Mouse (Mus musculus) liver, embryonic 12.5 days (tissue): ENCODE results near the gene Mgst3. TPM values are rescaled to one million over a fixed set of nuclear protein-coding genes. Genes with fewer than 3 reads are reported as not detected.
A peak's percentile ranks its signal among the peaks of the same experiment; 100 is the strongest.
"Not testable (repeated sequence)": the region's sequence is repeated elsewhere in the genome, so short reads cannot be mapped to it uniquely, and the experiment has no call there.

ENCODE experiments used
- ATAC-seq: fragments of 200-750 bp; cut with Nextera tagmentation; 2 replicates; pipeline ENCODE4 v1.8.0; 2017; ENCODE audit warnings: moderate number of reproducible peaks, mild to moderate bottlenecking, moderate library complexity
- H3K27ac ChIP-seq: fragments of 300-500 bp; sonication (generic); 2 replicates; pipeline ENCODE4 v1.5.1; 2016; ENCODE audit warnings: mild to moderate bottlenecking
- H3K27me3 ChIP-seq: fragments of 300-500 bp; sonication (generic); replicated peaks from 2 replicates; pipeline ENCODE4 v1.6.1; 2016; ENCODE audit warnings: mild to moderate bottlenecking, moderate library complexity
- H3K36me3 ChIP-seq: fragments of 300-500 bp; sonication (generic); 2 replicates; pipeline ENCODE4 v1.6.1; 2016; ENCODE audit warnings: mild to moderate bottlenecking, moderate library complexity
- H3K4me1 ChIP-seq: fragments of 300-500 bp; sonication (generic); 2 replicates; pipeline ENCODE4 v1.6.1; 2016
- H3K4me2 ChIP-seq: fragments of 300-500 bp; sonication (generic); 2 replicates; pipeline ENCODE4 v1.6.1; 2016; ENCODE audit warnings: mild to moderate bottlenecking, moderate library complexity
- H3K4me3 ChIP-seq: fragments of 300-500 bp; sonication (generic); 2 replicates; pipeline ENCODE4 v1.5.1; 2016; ENCODE audit warnings: mild to moderate bottlenecking, moderate library complexity
- H3K9ac ChIP-seq: fragments of 300-500 bp; sonication (generic); 2 replicates; pipeline ENCODE4 v1.6.1; 2016; ENCODE audit warnings: mild to moderate bottlenecking, moderate library complexity
- H3K9me3 ChIP-seq: fragments of 300-500 bp; sonication (generic); replicated peaks from 2 replicates; pipeline ENCODE4 v1.6.1; 2016; ENCODE audit warnings: mild to moderate bottlenecking, moderate library complexity
- WGBS: fragments of 180-500 bp; shearing (Covaris S2); methylation state at CpG from one replicate; pipeline ENCODE4 v1.1.7; 2016; ENCODE audit not compliant: insufficient replicate concordance; 5-methylcytosine and 5-hydroxymethylcytosine counted together
- polyA plus RNA-seq: library from polyadenylated mRNA; unstranded; fragments of >200 nt; fragmentation: Nextera tagmentation; extraction: Ambion mirVana; gene quantifications from 2 replicates; pipeline ENCODE4 v1.2.1, GENCODE M21; 2016

Gene Mgst3
- polyA plus RNA-seq, 1 experiment from 2014 or later: 396 TPM

DNA sequence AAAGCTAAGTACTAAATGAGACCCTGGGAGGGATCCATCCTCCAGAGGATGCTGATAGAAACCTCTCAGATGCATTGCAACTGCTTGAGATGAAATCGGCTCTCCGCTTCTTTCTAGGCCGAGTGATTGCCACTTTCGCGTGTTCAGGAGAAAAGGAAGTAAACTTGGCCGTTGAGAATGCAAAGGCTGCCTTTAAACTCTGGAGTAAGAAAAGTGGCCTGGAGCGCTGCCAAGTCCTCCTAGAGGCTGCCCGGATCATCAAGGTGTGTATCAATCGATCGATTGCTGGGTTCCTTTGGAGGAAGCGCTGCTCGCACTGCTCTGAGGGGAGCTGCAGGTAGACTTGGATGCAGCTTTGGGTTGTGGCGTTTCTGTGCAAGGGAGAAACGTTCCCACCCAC lies 41.2 kb downstream of the Mgst3 start:
- Histone ChIP-seq H3K27ac (no peak overlapping the region), H3K4me1 (peaks cover 44% of the 10 kb centered on the region), H3K27me3 (no peaks in the 10 kb centered on the region), H3K4me2 (no peak overlapping the region), H3K9ac (no peak overlapping the region), H3K36me3 (peaks cover 58% of the 10 kb centered on the region), H3K9me3 (no peaks in the 10 kb centered on the region), H3K4me3 (no peak overlapping the region)
- no peak for ATAC-seq
- WGBS: 86% methylated on average over 14 of the region's 14 CpGs

DNA sequence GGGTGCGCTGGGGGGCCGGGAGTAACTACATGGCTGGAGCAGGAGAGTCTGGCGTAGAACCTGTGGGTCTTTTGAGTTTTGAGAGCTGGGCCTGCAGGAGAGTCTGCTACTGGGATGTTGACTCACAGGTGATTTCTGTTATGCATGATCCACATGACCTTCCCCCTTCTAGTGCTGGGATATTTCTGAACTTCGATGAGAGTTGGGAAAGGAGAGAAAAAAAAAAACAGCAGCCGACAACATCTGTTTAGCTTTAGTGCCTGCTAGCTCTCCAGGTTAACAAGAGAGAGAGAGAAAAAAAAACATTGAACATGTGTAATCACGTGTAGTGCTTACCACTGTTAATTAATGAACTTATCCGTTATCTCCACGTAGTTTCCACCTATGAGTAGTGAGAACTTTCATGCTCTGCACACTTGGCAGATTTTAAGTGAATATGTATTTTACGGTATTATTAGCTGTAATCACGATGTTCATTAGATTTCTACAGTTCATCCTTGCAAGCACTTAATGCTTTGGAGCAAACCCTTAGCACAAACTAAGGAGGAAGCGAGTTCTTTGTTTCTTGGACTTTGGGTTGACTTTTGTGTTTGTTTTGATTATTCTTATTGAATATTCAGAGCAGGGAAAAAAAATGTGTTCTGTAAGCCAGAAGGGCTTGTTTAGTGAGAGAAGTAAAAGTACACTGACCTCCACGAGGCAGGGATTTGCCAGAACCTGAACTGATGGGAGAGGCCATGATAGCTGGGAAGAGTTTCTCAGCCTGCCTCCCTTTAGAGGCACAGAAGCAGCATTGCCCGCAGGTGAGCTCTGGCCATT lies 42.8 kb downstream of the Mgst3 start:
- Histone ChIP-seq H3K9ac (peak overlapping the region; percentile 91), H3K4me1 (peaks cover 44% of the 10 kb centered on the region), H3K27me3 (no peaks in the 10 kb centered on the region), H3K4me2 (peak overlapping the region; percentile 97), H3K4me3 (peak overlapping the region; percentile 87), H3K9me3 (no peaks in the 10 kb centered on the region), H3K27ac (peak overlapping the region; percentile 95), H3K36me3 (peaks cover 42% of the 10 kb centered on the region)
- WGBS: 22% methylated on average over 13 of the region's 13 CpGs
- no peak; the same call in 1 of the 2 replicates for ATAC-seq

DNA sequence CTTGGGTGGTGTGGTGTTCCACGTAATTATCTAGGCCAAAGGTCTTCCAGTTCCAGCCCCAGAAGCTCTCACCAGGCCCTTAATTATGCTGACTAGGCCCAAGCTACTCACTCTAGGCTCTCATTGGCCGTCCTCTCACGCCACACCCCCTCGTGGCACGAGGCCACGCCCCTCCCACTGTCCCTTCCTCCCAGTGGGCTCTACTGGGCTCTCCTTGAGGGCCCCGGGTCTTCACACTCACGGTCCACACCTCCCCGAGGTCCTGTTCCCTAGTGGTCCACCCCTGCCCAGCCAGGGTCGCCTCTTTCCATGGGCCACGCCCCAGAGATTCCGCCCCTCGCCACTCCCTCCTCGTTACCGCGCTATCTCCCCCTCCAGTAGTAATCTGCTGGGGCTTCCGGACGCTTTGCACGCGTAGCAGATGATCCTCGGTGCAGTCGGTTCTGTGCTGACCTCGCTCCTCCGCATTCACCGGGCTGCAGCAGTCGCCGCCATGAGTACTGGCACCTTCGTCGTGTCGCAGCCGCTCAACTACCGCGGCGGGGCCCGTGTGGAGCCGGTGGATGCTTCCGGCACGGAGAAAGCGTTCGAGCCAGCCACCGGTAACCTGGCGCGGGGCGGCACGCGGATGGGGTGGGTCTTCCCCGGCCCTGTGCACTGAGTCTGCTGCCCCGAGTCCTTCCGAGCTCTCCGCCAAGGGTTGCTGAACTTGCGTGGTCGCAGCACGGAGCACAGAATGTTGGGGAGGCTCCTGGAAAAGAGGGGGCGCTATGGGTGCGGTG lies 43.6 kb downstream of the Mgst3 start, which contains the start of gene Aldh9a1:
TSS of gene Aldh9a1 (plus strand) at position 177 of the 782 bp plus-strand sequence.
- Histone ChIP-seq H3K27ac (peak within 1 kb of the TSS; percentile 95), H3K27me3 (no peaks in the 10 kb centered on the region), H3K9me3 (no peaks in the 10 kb centered on the region), H3K9ac (peak within 1 kb of the TSS; percentile 91), H3K4me3 (peak within 1 kb of the TSS; percentile 87), H3K4me1 (peaks cover 44% of the 10 kb centered on the region), H3K4me2 (peak within 1 kb of the TSS; percentile 97), H3K36me3 (peaks cover 34% of the 10 kb centered on the region)
- WGBS: under 1% methylated on average over 55 of the region's 55 CpGs
- ATAC-seq: peak; percentile 96

DNA sequence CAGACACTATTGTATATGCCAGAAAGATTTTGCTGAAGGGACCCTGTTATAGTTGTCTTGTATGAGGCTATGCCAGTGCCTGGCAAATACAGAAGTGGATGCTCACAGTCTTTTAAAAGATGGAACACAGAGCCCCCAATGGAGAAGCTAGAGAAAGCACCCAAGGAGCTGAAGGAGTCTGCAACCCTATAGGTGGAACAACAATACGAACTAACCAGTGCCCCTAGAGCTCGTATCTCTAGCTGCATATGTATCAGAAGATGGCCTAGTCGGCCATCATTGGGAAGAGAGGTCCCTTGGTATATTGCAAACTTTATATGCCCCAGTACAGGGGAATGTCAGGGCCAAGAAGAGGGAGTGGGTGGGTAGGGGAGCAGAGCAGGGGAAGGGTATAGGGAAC lies 44.4 kb downstream of the Mgst3 start:
- ATAC-seq, H3K27me3 ChIP-seq, H3K9me3 ChIP-seq: not testable (repeated sequence)
- peak overlapping the region; percentile 87 for H3K4me3 ChIP-seq
- peaks cover 26% of the 10 kb centered on the region for H3K36me3 ChIP-seq
- 26% methylated on average over 3 of the region's 3 CpGs for WGBS
- H3K4me2 ChIP-seq: peak overlapping the region; percentile 97
- H3K4me1 ChIP-seq: peaks cover 40% of the 10 kb centered on the region
- peak overlapping the region; percentile 95 for H3K27ac ChIP-seq
- H3K9ac ChIP-seq: peak overlapping the region; percentile 91

DNA sequence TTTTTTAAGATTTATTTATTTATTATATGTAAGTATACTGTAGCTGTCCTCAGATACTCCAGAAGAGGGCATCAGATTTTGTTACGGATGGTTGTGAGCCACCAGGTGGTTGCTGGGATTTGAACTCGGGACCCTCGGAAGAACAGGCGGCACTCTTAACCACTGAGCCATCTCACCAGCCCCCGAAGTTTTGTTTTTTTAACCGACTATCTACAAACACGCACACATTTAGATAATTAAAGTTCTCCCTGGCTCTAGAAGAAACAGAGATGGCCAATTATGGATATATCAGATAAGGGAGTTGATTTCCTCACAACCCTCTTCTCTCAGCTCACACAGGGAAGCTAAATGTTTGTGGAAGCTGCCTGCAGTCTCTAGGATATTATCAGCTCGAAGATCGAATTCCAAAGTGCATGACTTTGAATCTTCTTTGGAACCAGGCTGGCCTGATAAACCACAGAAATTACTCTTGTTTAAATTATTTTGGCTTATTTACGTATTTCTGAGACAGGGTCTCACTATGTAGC lies 47.6 kb downstream of the Mgst3 start:
- H3K4me3 ChIP-seq, H3K9me3 ChIP-seq, ATAC-seq, H3K27ac ChIP-seq, H3K27me3 ChIP-seq, H3K9ac ChIP-seq, H3K36me3 ChIP-seq, H3K4me2 ChIP-seq: not testable (repeated sequence)
- 81% methylated on average over 10 of the region's 10 CpGs for WGBS
- peaks cover 26% of the 10 kb centered on the region for H3K4me1 ChIP-seq

DNA sequence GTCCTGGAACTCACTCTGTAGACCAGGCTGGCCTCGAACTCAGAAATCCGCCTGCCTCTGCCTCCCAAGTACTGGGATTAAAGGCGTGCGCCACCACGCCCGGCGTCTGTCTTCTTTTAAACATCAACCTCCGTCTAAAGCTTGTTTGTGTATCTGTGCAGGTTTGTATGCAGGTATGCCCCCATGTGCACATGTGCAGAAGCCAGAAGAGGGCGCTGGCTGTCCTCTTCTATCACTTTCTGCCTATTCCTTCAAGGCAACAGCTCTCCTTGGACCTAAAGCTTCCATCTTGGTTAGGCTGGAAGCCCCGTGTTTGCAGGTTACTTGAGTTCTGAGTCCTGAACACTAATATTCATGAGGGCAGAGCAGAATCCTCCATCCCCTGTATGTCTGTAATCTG lies 50.8 kb downstream of the Mgst3 start:
- H3K9ac ChIP-seq: no peak overlapping the region
- no peaks in the 10 kb centered on the region for H3K27me3 ChIP-seq
- H3K4me2 ChIP-seq: no peak overlapping the region
- WGBS: 82% methylated on average over 10 of the region's 10 CpGs
- no peak for ATAC-seq
- H3K9me3 ChIP-seq: no peaks in the 10 kb centered on the region
- H3K36me3 ChIP-seq: no peaks in the 10 kb centered on the region
- no peak overlapping the region for H3K4me3 ChIP-seq
- peaks cover 24% of the 10 kb centered on the region for H3K4me1 ChIP-seq
- H3K27ac ChIP-seq: no peak overlapping the region

DNA sequence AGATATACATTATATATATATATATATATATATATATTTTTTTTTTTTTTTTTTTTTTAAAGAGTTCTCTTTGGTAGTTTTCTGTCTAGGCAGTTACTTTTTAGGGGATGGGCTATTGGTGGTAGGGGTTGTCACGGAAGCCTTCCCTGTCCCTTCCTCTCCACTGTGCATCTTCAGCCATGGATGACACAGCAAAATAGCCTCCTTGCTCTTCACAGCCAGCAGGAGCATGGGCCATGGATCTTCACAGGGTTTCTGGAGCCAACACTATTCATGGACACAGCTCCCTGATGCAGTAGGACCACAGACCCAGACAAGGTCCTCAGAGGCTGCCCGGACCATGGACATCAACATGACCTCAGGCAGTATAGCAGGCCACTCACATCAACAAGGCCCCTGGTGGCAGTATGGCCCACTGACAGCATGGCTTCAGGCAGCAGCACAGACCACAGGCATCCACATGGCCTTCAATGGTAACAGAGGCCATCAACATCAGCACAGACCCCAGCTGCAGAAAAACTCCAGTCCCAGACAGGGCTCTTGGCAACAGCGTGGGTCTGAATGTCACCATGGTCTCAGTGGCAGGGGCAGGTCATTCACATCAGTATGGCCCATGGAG lies 52.6 kb downstream of the Mgst3 start:
- Histone ChIP-seq H3K27me3 (no peaks in the 10 kb centered on the region), H3K9me3 (no peaks in the 10 kb centered on the region), H3K9ac (no peak overlapping the region), H3K4me2 (peak overlapping the region; percentile 95), H3K27ac (peak overlapping the region; percentile 45; the same call in 1 of the 2 replicates), H3K4me1 (peaks cover 27% of the 10 kb centered on the region), H3K36me3 (no peaks in the 10 kb centered on the region), H3K4me3 (peak overlapping the region; percentile 65; the same call in 1 of the 2 replicates)
- 77% methylated on average over 3 of the region's 3 CpGs for WGBS
- ATAC-seq: peak; percentile 54

DNA sequence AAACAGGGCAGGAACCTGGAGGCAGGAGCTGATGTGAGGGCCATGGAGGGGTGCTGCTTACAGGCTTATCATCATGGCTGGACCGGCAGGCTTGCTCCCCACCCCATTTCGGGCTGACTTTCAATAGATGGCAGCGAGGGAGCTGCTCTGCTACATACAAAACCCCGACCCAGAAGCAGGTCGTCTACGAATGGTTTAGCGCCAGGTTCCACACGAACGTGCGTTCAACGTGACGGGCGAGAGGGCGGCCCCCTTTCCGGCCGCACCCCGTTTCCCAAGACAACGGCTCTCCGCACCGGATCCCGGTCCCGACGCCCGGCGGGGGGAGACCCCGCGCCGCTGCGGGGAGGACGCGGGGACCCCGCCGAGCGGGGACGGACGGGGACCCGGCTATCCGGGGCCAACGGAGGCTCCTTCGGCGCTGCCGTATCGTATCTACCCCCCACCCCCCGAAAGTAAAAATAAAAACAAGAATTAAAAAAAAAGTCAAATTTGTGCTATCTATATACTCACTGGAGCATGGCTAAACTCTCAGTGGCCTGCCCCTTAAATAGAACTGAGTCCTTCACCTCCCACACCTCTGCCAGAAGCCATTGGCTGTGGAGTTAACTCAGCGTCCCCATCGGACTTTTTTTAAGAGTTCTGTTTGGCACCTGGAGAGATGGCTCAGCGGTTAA lies 53.4 kb downstream of the Mgst3 start:
- ATAC-seq: peak; percentile 79
- 2% methylated on average over 47 of the region's 47 CpGs for WGBS

DNA sequence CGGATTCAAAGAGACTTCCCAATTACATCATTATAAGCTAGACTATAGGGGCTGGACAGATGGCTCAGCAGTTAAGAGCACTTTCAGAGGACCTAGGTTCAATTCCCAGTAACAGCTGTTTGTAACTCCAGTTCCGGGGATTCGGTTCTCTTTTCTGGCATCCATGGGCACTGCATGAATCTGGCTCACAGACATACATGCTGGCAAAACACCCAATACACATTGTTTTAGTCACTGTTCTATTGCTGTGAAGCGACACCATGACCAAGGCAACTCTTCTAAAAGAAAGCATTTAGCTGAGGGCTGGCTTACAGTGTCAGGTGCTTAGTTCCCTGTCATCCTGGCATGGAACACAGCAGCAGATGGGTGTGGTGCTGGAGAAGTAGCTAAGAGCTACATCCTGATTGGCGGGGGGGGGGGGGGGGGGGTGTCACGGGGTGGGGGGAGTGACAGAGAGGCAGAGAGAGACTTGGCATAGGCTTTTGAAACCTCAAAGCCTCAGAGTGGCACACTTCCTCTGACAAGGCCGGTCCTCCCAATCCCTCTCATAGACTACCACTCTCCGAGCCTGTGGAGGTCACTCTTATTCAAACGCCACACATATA lies 54.4 kb downstream of the Mgst3 start:
- Histone ChIP-seq H3K27ac (no peak overlapping the region), H3K4me2 (peak overlapping the region; percentile 95; the same call in 1 of the 2 replicates), H3K9ac (0 out of 2 replicates have a peak overlapping the region, but pooled peaks have one; percentile 73), H3K9me3 (no peaks in the 10 kb centered on the region), H3K4me1 (peaks cover 27% of the 10 kb centered on the region), H3K4me3 (no peak overlapping the region), H3K27me3 (no peaks in the 10 kb centered on the region), H3K36me3 (no peaks in the 10 kb centered on the region)
- ATAC-seq: no peak
- WGBS: 75% methylated on average over 7 of the region's 9 CpGs

More for the DNA sequence above, 53.4 kb downstream of the Mgst3 start:
- Histone ChIP-seq H3K27ac (peak overlapping the region; percentile 56), H3K4me2 (peak overlapping the region; percentile 95), H3K9ac (peak overlapping the region; percentile 73), H3K9me3 (no peaks in the 10 kb centered on the region), H3K27me3 (no peaks in the 10 kb centered on the region), H3K4me3 (peak overlapping the region; percentile 65), H3K4me1 (peaks cover 27% of the 10 kb centered on the region), H3K36me3 (no peaks in the 10 kb centered on the region)

DNA sequence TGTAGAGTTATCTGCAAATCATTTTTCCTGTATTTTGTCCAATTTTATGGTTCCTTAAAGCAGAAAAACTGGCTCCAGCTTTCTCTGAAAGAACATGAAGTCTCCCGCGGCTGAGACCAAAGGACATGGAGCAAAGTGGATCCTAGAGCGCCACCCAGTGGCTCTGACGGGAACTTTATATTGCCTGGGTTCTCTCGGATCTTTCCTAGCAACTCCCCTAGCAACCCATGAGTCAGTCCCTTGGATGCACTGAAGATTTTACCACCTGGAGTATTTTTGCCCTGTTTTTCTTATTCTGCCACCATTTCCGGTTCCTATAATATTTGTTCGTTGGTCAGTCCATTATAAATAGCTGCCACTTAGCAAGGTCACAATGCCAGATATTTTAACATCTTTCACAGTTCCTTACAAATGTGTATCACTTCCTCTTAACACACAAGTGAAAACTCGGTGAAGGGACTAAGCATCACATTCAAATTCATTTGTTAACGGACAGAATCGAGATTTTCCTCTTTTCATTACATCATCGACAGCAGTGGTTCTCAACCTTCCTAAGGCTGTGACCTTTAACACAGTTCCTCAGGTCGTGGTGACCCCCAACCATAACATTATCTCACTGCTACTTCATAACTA lies 56.1 kb downstream of the Mgst3 start:
- H3K9me3 ChIP-seq: no peaks in the 10 kb centered on the region
- 14% methylated on average over 12 of the region's 12 CpGs for WGBS
- no peak for ATAC-seq
- no peak overlapping the region for H3K4me2 ChIP-seq
- H3K4me3 ChIP-seq: no peak overlapping the region
- no peak overlapping the region for H3K9ac ChIP-seq
- H3K27ac ChIP-seq: no peak overlapping the region
- peaks cover 27% of the 10 kb centered on the region for H3K4me1 ChIP-seq
- peaks cover 12% of the 10 kb centered on the region for H3K36me3 ChIP-seq
- H3K27me3 ChIP-seq: no peaks in the 10 kb centered on the region
